Mouse (Mus musculus): Measurements from ENCODE around the gene Peli2.

DNA sequence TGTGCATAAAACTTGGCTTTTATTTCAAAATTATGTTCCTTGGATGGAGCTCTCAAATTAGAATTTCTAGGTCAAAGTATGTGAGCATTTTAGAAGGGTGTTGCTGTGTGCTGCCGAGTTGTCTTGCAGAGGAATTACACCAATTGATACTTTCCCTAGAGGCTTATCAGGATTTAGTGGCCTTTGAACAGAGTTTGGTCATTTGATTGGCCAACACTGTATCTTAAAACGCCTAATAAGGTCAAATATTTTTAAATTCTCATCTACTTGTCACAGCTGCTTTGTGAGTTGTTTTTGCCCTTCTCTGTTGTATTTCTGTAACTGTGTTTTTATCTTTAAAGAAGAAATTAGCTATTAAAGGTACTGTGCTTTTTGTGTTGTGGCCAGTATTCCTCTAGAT lies 32.4 kb downstream of the Peli2 start:
- TF ChIP-seq CTCF (IDR thresholded peaks at IDR 0.05): no peak
- no peak for TF ChIP-seq EP300 (IDR thresholded peaks at IDR 0.05)
